Mouse (Mus musculus): ENCODE results near the gene Optc. TPM values are rescaled to one million over a fixed set of nuclear protein-coding genes. Genes with fewer than 3 reads are reported as not detected.

The Optc gene
- polyA plus RNA-seq, 1 experiment from 2014 or later = 3.4 TPM

- peak; percentile 45 for ATAC-seq
- DNase-seq (ENCODE audit: low spot score) = no peak
- no peaks in the 10 kb centered on the region for H3K36me3 ChIP-seq (ENCODE audit: control insufficient read depth, insufficient read depth, low read length)
- 14% methylated on average over 19 of the region's 20 CpGs for WGBS
- H3K27me3 ChIP-seq (replicated peaks; ENCODE audit: control insufficient read depth, insufficient read depth, low read length) = no peaks in the 10 kb centered on the region
- H3K9ac ChIP-seq (ENCODE audit: low read length) = 0 out of 2 replicates have a peak overlapping the region, but pooled peaks have one; percentile 18
- no peak overlapping the region for H3K4me3 ChIP-seq (ENCODE audit: low read depth, low read length)
- no peak overlapping the region for H3K27ac ChIP-seq (ENCODE audit: low read depth, low read length)
- peaks cover 19% of the 10 kb centered on the region for H3K4me1 ChIP-seq (ENCODE audit: control insufficient read depth, insufficient read depth, low read length)
- no peaks in the 10 kb centered on the region for H3K9me3 ChIP-seq (replicated peaks; ENCODE audit: control insufficient read depth, low read length)
- peak overlapping the region; percentile 21 for H3K4me2 ChIP-seq (ENCODE audit: low read length)
Observed at GRCm38 (mm10) chr1:133889949-133890598, 17.7 kb downstream of the Optc start.

- ATAC-seq = no peak
Observed at GRCm38 (mm10) chr1:133887538-133888250, 20.1 kb downstream of the Optc start.

GRCm38 (mm10) chr1:133887044-133887443, 20.8 kb downstream of the Optc start:
- H3K36me3 ChIP-seq (ENCODE audit: control insufficient read depth, insufficient read depth, low read length) = no peaks in the 10 kb centered on the region
- WGBS = 3% methylated on average over 8 of the region's 8 CpGs
- peak overlapping the region; percentile 33; the same call in 1 of the 2 replicates for H3K27ac ChIP-seq (ENCODE audit: low read depth, low read length)
- H3K27me3 ChIP-seq (replicated peaks; ENCODE audit: control insufficient read depth, insufficient read depth, low read length) = no peaks in the 10 kb centered on the region
- peak overlapping the region; percentile 31 for H3K4me2 ChIP-seq (ENCODE audit: low read length)
- no peaks in the 10 kb centered on the region for H3K9me3 ChIP-seq (replicated peaks; ENCODE audit: control insufficient read depth, low read length)
- peak; percentile 83 for DNase-seq (ENCODE audit: low spot score)
- H3K9ac ChIP-seq (ENCODE audit: low read length) = peak overlapping the region; percentile 40
- H3K4me3 ChIP-seq (ENCODE audit: low read depth, low read length) = no peak overlapping the region
- peak; percentile 69 for ATAC-seq
- H3K4me1 ChIP-seq (ENCODE audit: control insufficient read depth, insufficient read depth, low read length) = peaks cover 24% of the 10 kb centered on the region

More at GRCm38 (mm10) chr1:133887538-133888250, 20.1 kb downstream of the Optc start:
- 69% methylated on average over 5 of the region's 5 CpGs for WGBS
- Histone ChIP-seq H3K27ac (ENCODE audit: low read depth, low read length) (no peak overlapping the region), H3K9ac (ENCODE audit: low read length) (peak overlapping the region; percentile 40; the same call in 1 of the 2 replicates), H3K4me2 (ENCODE audit: low read length) (peak overlapping the region; percentile 31; the same call in 1 of the 2 replicates), H3K27me3 (replicated peaks; ENCODE audit: control insufficient read depth, insufficient read depth, low read length) (no peaks in the 10 kb centered on the region), H3K9me3 (replicated peaks; ENCODE audit: control insufficient read depth, low read length) (no peaks in the 10 kb centered on the region), H3K4me1 (ENCODE audit: control insufficient read depth, insufficient read depth, low read length) (peaks cover 19% of the 10 kb centered on the region), H3K36me3 (ENCODE audit: control insufficient read depth, insufficient read depth, low read length) (no peaks in the 10 kb centered on the region), H3K4me3 (ENCODE audit: low read depth, low read length) (no peak overlapping the region)
- DNase-seq (ENCODE audit: low spot score) = no peak

- Histone ChIP-seq H3K4me3 (ENCODE audit: low read depth, low read length) (no peak overlapping the region), H3K4me1 (ENCODE audit: control insufficient read depth, insufficient read depth, low read length) (peaks cover 30% of the 10 kb centered on the region), H3K27ac (ENCODE audit: low read depth, low read length) (peak overlapping the region; percentile 33; the same call in 1 of the 2 replicates), H3K9ac (ENCODE audit: low read length) (peak overlapping the region; percentile 40; the same call in 1 of the 2 replicates), H3K27me3 (replicated peaks; ENCODE audit: control insufficient read depth, insufficient read depth, low read length) (no peaks in the 10 kb centered on the region), H3K36me3 (ENCODE audit: control insufficient read depth, insufficient read depth, low read length) (no peaks in the 10 kb centered on the region), H3K9me3 (replicated peaks; ENCODE audit: control insufficient read depth, low read length) (no peaks in the 10 kb centered on the region), H3K4me2 (ENCODE audit: low read length) (peak overlapping the region; percentile 31)
- whole genome bisulfite sequencing = 20% methylated on average over 6 of the region's 6 CpGs
- ATAC-seq (0 out of 2 replicates have a peak, but pooled peaks have one; percentile 8), DNase-seq (ENCODE audit: low spot score) (no peak)
Observed at GRCm38 (mm10) chr1:133886431-133886830, 21.4 kb downstream of the Optc start.

- DNase-seq (ENCODE audit: low spot score) = no peak
- H3K9ac ChIP-seq (ENCODE audit: low read length) = no peak overlapping the region
- no peak overlapping the region for H3K27ac ChIP-seq (ENCODE audit: low read depth, low read length)
- no peaks in the 10 kb centered on the region for H3K36me3 ChIP-seq (ENCODE audit: control insufficient read depth, insufficient read depth, low read length)
- H3K27me3 ChIP-seq (replicated peaks; ENCODE audit: control insufficient read depth, insufficient read depth, low read length) = no peaks in the 10 kb centered on the region
- ATAC-seq = no peak
- 93% methylated on average over 7 of the region's 7 CpGs for WGBS
- H3K4me3 ChIP-seq (ENCODE audit: low read depth, low read length) = no peak overlapping the region
- no peaks in the 10 kb centered on the region for H3K9me3 ChIP-seq (replicated peaks; ENCODE audit: control insufficient read depth, low read length)
- H3K4me2 ChIP-seq (ENCODE audit: low read length) = no peak overlapping the region
- H3K4me1 ChIP-seq (ENCODE audit: control insufficient read depth, insufficient read depth, low read length) = peaks cover 30% of the 10 kb centered on the region
Observed at GRCm38 (mm10) chr1:133885811-133886210, 22.0 kb downstream of the Optc start.

- Histone ChIP-seq H3K9ac (ENCODE audit: low read length) (no peak overlapping the region), H3K4me3 (ENCODE audit: low read depth, low read length) (no peak overlapping the region), H3K4me1 (ENCODE audit: control insufficient read depth, insufficient read depth, low read length) (peaks cover 24% of the 10 kb centered on the region), H3K4me2 (ENCODE audit: low read length) (no peak overlapping the region), H3K36me3 (ENCODE audit: control insufficient read depth, insufficient read depth, low read length) (no peaks in the 10 kb centered on the region), H3K27me3 (replicated peaks; ENCODE audit: control insufficient read depth, insufficient read depth, low read length) (no peaks in the 10 kb centered on the region), H3K27ac (ENCODE audit: low read depth, low read length) (no peak overlapping the region), H3K9me3 (replicated peaks; ENCODE audit: control insufficient read depth, low read length) (no peaks in the 10 kb centered on the region)
- DNase-seq (ENCODE audit: low spot score) (no peak), ATAC-seq (no peak)
- 90% methylated on average over 9 of the region's 9 CpGs for WGBS
Observed at GRCm38 (mm10) chr1:133884746-133885145, 23.1 kb downstream of the Optc start.

GRCm38 (mm10) chr1:133884090-133884489, 23.7 kb downstream of the Optc start:
- no peak for ATAC-seq
- no peak overlapping the region for H3K4me3 ChIP-seq (ENCODE audit: low read depth, low read length)
- no peak for DNase-seq (ENCODE audit: low spot score)
- 69% methylated on average over 6 of the region's 6 CpGs for WGBS
- no peak overlapping the region for H3K27ac ChIP-seq (ENCODE audit: low read depth, low read length)
- H3K27me3 ChIP-seq (replicated peaks; ENCODE audit: control insufficient read depth, insufficient read depth, low read length) = no peaks in the 10 kb centered on the region
- peaks cover 24% of the 10 kb centered on the region for H3K4me1 ChIP-seq (ENCODE audit: control insufficient read depth, insufficient read depth, low read length)
- no peak overlapping the region for H3K4me2 ChIP-seq (ENCODE audit: low read length)
- H3K9me3 ChIP-seq (replicated peaks; ENCODE audit: control insufficient read depth, low read length) = no peaks in the 10 kb centered on the region
- H3K9ac ChIP-seq (ENCODE audit: low read length) = no peak overlapping the region
- H3K36me3 ChIP-seq (ENCODE audit: control insufficient read depth, insufficient read depth, low read length) = no peaks in the 10 kb centered on the region

- H3K4me1 ChIP-seq (ENCODE audit: control insufficient read depth, insufficient read depth, low read length) = peaks cover 24% of the 10 kb centered on the region
- no peak overlapping the region for H3K27ac ChIP-seq (ENCODE audit: low read depth, low read length)
- H3K4me3 ChIP-seq (ENCODE audit: low read depth, low read length) = no peak overlapping the region
- DNase-seq (ENCODE audit: low spot score) = no peak
- no peaks in the 10 kb centered on the region for H3K27me3 ChIP-seq (replicated peaks; ENCODE audit: control insufficient read depth, insufficient read depth, low read length)
- H3K36me3 ChIP-seq (ENCODE audit: control insufficient read depth, insufficient read depth, low read length) = no peaks in the 10 kb centered on the region
- H3K4me2 ChIP-seq (ENCODE audit: low read length) = no peak overlapping the region
- 61% methylated on average over 11 of the region's 11 CpGs for WGBS
- no peak overlapping the region for H3K9ac ChIP-seq (ENCODE audit: low read length)
- ATAC-seq = 0 out of 2 replicates have a peak, but pooled peaks have one; percentile 19
- no peaks in the 10 kb centered on the region for H3K9me3 ChIP-seq (replicated peaks; ENCODE audit: control insufficient read depth, low read length)
Observed at GRCm38 (mm10) chr1:133882283-133883217, 25.2 kb downstream of the Optc start.
